Mouse (Mus musculus) limb, embryonic 12.5 days (tissue): ENCODE results near the gene Rbm15b. TPM values are rescaled to one million over a fixed set of nuclear protein-coding genes. Genes with fewer than 3 reads are reported as not detected.

Experiments
- ATAC-seq: fragments of 200-750 bp; cut with Nextera tagmentation; 2 replicates; pipeline ENCODE4 v1.8.0; 2017; ENCODE audit warnings: low read depth, moderate TSS enrichment; ENCODE audit not compliant: insufficient number of reproducible peaks, insufficient read depth, low FRiP score, low TSS enrichment
- H3K27ac ChIP-seq: fragments of 300-500 bp; sonication (generic); 2 replicates; pipeline ENCODE4 v1.5.1; 2016; ENCODE audit warnings: mild to moderate bottlenecking, moderate library complexity
- H3K27me3 ChIP-seq: fragments of 300-500 bp; sonication (generic); 2 replicates; pipeline ENCODE4 v1.6.1; 2016; ENCODE audit warnings: mild to moderate bottlenecking, moderate library complexity
- H3K36me3 ChIP-seq: fragments of 300-500 bp; sonication (generic); 2 replicates; pipeline ENCODE4 v1.6.1; 2016; ENCODE audit warnings: mild to moderate bottlenecking, moderate library complexity
- H3K4me1 ChIP-seq: fragments of 300-500 bp; sonication (generic); replicated peaks from 2 replicates; pipeline ENCODE4 v1.6.1; 2016
- H3K4me2 ChIP-seq: fragments of 300-500 bp; sonication (generic); 2 replicates; pipeline ENCODE4 v1.6.1; 2016; ENCODE audit warnings: mild to moderate bottlenecking, moderate library complexity
- H3K4me3 ChIP-seq: fragments of 300-500 bp; sonication (generic); replicated peaks from 2 replicates; pipeline ENCODE4 v1.5.1; 2016; ENCODE audit warnings: mild to moderate bottlenecking
- H3K9ac ChIP-seq: fragments of 300-500 bp; sonication (generic); replicated peaks from 2 replicates; pipeline ENCODE4 v1.6.1; 2016; ENCODE audit warnings: mild to moderate bottlenecking, moderate library complexity
- H3K9me3 ChIP-seq: fragments of 300-500 bp; sonication (generic); 2 replicates; pipeline ENCODE4 v1.6.1; 2016; ENCODE audit warnings: mild to moderate bottlenecking, moderate library complexity
- WGBS: fragments of 180-500 bp; shearing (Covaris S2); methylation state at CpG from one replicate; pipeline ENCODE4 v1.1.7; 2016; 5-methylcytosine and 5-hydroxymethylcytosine counted together
- polyA plus RNA-seq: library from polyadenylated mRNA; unstranded; fragments of >200 nt; fragmentation: Nextera tagmentation; extraction: Ambion mirVana; gene quantifications from 2 replicates; pipeline ENCODE4 v1.2.1, GENCODE M21; 2016

Gene Rbm15b
- 25.9 TPM in 2 replicates for polyA plus RNA-seq

DNA sequence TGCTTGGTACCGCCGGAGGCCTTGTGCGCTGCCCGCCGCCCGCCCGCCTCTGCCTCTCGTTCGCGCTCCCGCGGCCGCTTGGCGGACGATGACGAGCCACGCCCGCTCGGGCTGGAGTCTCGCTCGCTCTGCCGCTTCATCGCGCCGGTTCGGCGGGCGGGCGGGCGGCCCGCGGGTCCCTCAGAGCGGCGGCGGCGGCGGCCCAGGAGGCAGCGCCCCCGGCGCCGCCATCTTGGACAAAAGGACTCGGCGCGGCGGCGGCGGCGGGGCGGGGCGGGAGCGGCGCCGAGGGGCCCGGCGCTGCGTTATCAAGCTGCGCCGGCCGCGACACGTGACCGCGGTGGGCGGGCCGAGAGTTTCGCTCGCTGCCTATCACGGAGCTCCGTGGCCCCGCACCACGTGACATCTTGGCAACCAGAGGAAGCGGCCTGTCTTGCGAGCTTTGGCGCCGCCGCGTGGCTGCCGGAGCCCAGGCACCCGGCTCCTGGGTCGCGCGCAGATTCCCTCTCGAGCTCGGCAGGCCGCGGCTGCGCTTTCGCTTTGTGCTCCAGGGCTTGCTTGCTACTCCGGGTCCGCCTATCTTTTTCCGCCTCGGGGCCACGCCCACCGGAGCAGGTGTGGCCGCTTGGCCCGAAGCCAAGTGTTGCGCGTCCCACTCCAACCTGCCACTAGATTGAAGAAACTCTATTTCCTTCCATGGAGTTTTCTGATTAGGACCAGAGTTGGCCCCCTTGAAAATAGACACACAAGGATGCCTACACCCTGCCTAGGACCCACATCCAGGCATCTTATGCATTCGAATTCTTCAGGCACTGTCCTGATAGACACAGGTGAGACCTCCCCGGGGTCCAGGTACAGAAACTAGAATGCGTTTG, at the start of gene Rbm15b:
Gene Rbm15b (minus strand): TSS at position 601 of the 875 bp plus-strand sequence.
- peak; percentile 53 for ATAC-seq
- H3K9ac ChIP-seq = peak within 1 kb of the TSS; percentile 99
- peak within 1 kb of the TSS; percentile 96 for H3K4me3 ChIP-seq
- H3K4me2 ChIP-seq = peak within 1 kb of the TSS; percentile 98
- no peaks in the 10 kb centered on the region for H3K9me3 ChIP-seq
- H3K27me3 ChIP-seq = no peaks in the 10 kb centered on the region
- H3K36me3 ChIP-seq = peaks cover 68% of the 10 kb centered on the region
- peaks cover 64% of the 10 kb centered on the region for H3K4me1 ChIP-seq
- WGBS = 2% methylated on average over 101 of the region's 101 CpGs
- peak within 1 kb of the TSS; percentile 93 for H3K27ac ChIP-seq

DNA sequence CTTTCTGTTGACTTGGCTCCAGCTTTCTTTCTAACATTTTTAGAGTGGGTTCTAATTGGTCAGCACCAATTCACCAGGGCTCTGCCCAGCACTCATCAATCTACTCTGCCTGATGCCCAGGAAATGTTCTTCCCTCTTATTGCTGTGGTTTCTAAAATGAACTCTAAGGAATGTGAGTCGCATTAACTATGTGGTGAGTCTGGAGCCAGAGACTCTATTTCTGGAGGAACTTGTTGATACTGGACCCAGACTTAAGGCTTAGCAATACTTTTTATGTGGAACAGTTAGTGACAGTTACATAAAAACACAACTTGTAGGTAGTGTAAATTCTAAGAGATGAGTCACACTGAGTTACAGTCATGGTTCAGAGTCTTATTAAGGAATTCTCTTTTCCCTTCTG, 47.8 kb upstream of the Rbm15b start:
- H3K4me2 ChIP-seq = no peak overlapping the region
- ATAC-seq = no peak
- no peaks in the 10 kb centered on the region for H3K36me3 ChIP-seq
- H3K4me3 ChIP-seq = no peak overlapping the region
- no peaks in the 10 kb centered on the region for H3K27me3 ChIP-seq
- no peak overlapping the region for H3K9ac ChIP-seq
- H3K4me1 ChIP-seq = no peaks in the 10 kb centered on the region
- WGBS = 90% methylated on average over 1 of the region's 1 CpGs
- no peaks in the 10 kb centered on the region for H3K9me3 ChIP-seq
- no peak overlapping the region for H3K27ac ChIP-seq

DNA sequence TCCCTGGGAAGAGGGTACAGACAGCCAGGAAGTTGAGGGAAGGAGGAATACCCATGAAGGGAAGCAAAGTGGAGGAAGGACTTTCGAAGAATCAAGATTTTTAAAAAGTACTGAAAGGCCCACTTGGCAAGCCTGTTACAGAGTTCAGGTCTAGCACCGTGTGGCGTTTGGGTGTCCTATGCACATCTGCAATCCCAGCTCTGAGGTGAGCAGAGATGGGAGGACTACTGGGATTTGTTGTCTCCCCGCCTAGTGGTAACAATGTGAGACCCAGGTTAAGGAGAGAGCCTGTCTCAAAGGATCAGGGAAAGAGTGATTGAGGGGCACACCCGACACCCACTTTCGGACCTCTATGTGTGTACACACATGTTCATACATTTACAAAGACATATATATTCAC, 27.6 kb upstream of the Rbm15b start:
- H3K4me2 ChIP-seq = no peak overlapping the region
- no peak overlapping the region for H3K4me3 ChIP-seq
- H3K36me3 ChIP-seq = no peaks in the 10 kb centered on the region
- H3K4me1 ChIP-seq = peaks cover 14% of the 10 kb centered on the region
- WGBS = 84% methylated on average over 6 of the region's 6 CpGs
- ATAC-seq = no peak
- H3K27ac ChIP-seq = no peak overlapping the region
- no peaks in the 10 kb centered on the region for H3K27me3 ChIP-seq
- H3K9me3 ChIP-seq = no peaks in the 10 kb centered on the region
- no peak overlapping the region for H3K9ac ChIP-seq

DNA sequence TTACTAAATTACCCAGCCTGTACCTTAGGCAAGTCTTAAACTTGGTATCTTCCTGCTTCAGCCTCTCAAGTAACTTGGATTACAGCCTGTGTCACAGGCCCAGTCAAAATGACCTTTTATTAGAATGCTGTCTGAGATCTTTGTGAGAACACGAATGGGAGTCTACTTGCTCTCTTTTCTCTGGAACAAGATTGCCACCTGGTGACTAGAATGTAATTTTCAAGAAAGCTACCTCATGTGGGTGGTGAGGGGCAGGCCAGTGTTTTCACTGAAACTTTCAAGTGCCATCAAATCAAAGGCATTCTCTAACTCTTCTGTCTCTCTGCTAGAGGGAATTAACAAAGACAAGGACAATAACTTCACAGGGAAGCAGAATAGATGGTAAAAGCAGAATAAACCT, 26.5 kb upstream of the Rbm15b start:
- Histone ChIP-seq H3K4me3 (no peak overlapping the region), H3K4me1 (peaks cover 24% of the 10 kb centered on the region), H3K27ac (no peak overlapping the region), H3K4me2 (no peak overlapping the region), H3K9ac (no peak overlapping the region), H3K9me3 (no peaks in the 10 kb centered on the region), H3K36me3 (no peaks in the 10 kb centered on the region), H3K27me3 (no peaks in the 10 kb centered on the region)
- ATAC-seq = no peak
- 9% methylated on average over 1 of the region's 1 CpGs for WGBS

DNA sequence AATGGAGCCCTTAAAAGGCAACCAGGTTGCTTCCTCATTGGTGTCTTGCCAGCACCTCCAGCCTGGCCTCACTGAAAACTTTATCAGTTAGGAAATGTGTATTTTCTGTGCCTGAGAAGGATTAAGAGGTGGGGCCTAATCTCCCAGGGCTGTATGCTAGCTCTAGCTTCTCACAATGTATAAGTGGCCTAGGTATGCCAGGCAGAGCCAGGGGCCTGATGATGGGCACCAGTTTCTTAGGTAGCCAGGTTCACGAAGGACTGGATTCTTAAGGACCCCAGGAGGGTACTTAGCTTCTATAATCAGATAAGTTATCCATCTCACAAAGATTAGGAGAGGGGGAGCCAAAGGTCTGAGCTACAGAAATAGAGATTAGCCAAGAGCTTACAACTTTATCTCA, 24.4 kb upstream of the Rbm15b start:
- 63% methylated on average over 1 of the region's 1 CpGs for WGBS
- Histone ChIP-seq H3K27ac (no peak overlapping the region), H3K9me3 (no peaks in the 10 kb centered on the region), H3K4me3 (no peak overlapping the region), H3K4me1 (peaks cover 30% of the 10 kb centered on the region), H3K27me3 (no peaks in the 10 kb centered on the region), H3K36me3 (no peaks in the 10 kb centered on the region), H3K9ac (no peak overlapping the region), H3K4me2 (no peak overlapping the region)
- no peak for ATAC-seq

DNA sequence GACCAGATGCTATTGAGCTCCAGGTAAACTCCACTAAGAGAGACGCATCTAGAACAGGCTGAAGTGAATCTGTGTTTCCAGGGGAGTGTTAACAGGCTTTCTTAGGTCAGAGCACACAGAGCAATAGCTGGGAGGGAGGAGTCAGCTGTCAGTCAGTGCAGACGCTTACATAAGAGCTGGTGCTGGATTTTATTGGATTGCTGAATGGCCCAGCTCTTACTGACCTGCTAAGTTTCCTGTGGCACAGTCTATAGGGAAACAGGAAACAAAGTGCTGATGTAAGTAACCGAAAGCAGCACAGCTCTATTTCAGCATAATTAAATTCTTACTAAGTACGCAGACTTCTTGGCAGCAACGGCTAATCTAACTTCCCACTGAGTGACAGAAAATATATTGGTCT, 21.5 kb upstream of the Rbm15b start:
- no peak overlapping the region for H3K9ac ChIP-seq
- H3K27me3 ChIP-seq = no peaks in the 10 kb centered on the region
- no peak overlapping the region for H3K4me2 ChIP-seq
- H3K36me3 ChIP-seq = no peaks in the 10 kb centered on the region
- ATAC-seq = no peak; the same call in 1 of the 2 replicates
- H3K27ac ChIP-seq = peak overlapping the region; percentile 50; the same call in 1 of the 2 replicates
- H3K4me3 ChIP-seq = no peak overlapping the region
- H3K4me1 ChIP-seq = peaks cover 30% of the 10 kb centered on the region
- 26% methylated on average over 5 of the region's 5 CpGs for WGBS
- H3K9me3 ChIP-seq = no peaks in the 10 kb centered on the region

DNA sequence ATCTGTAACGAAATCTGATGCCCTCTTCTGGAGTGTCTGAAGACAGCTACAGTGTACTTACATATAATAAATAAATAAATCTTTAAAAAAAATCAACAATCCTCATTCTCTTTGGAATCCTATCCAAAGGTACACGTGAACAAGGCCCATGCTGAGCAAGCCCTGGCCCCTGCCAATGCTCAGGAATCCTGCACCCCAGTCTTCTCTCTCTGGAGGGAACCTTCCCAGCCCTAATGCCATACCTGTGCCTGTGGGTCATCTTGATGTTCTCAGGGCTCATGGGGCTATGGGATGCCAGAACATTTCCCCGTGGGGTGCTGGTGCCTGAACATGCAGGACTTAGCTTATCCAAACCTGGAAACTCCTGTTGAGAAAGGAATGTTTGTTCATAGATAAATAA, 20.9 kb upstream of the Rbm15b start:
- WGBS = 79% methylated on average over 3 of the region's 3 CpGs
- no peak overlapping the region for H3K27ac ChIP-seq
- H3K4me1 ChIP-seq = peaks cover 30% of the 10 kb centered on the region
- H3K27me3 ChIP-seq = no peaks in the 10 kb centered on the region
- no peak for ATAC-seq
- H3K4me2 ChIP-seq = no peak overlapping the region
- no peaks in the 10 kb centered on the region for H3K36me3 ChIP-seq
- no peaks in the 10 kb centered on the region for H3K9me3 ChIP-seq
- H3K4me3 ChIP-seq = no peak overlapping the region
- H3K9ac ChIP-seq = no peak overlapping the region

DNA sequence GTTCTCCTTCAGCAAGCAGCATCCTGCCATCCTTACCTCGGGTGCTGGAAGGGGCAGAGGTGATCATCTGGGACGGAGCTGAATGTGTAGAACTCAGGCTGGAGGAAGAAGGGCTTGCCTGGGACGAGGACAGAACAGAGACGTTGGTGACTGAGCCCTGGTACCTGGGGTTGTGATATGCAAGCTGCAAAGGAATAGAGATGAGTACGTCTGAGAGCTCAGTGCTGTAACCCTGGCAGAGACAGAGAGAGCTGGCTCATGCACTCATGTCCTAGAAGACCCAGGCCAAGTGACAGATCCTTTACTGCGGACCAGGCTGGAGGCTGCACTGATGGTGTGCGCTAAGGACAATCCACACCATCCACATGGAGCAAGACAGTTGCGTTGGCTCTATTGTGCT, 19.4 kb upstream of the Rbm15b start:
- Histone ChIP-seq H3K4me3 (no peak overlapping the region), H3K36me3 (no peaks in the 10 kb centered on the region), H3K9ac (no peak overlapping the region), H3K9me3 (no peaks in the 10 kb centered on the region), H3K4me2 (no peak overlapping the region), H3K4me1 (peaks cover 30% of the 10 kb centered on the region), H3K27ac (no peak overlapping the region), H3K27me3 (no peaks in the 10 kb centered on the region)
- ATAC-seq = no peak
- WGBS = 88% methylated on average over 8 of the region's 8 CpGs

DNA sequence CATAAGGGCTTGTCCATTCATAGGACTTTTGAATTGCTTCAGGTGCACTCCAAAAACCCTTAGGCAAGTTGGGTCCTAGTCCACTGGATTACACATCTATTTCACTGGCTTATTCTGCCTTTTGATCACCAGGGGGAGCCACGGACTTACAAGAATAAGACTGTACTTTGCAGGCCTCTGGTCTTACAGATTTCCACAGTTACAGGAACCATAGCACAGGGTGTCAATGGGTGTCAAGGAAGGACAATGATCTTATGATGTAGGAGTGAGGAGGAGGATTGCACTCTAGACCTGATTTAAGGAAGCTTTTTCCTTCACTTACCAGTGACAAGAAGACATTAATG, 16.5 kb upstream of the Rbm15b start:
- WGBS = 10% methylated on average over 1 of the region's 1 CpGs
- Histone ChIP-seq H3K9ac (no peak overlapping the region), H3K27ac (no peak overlapping the region), H3K36me3 (no peaks in the 10 kb centered on the region), H3K9me3 (no peaks in the 10 kb centered on the region), H3K4me2 (no peak overlapping the region), H3K4me1 (peaks cover 6% of the 10 kb centered on the region), H3K27me3 (no peaks in the 10 kb centered on the region), H3K4me3 (no peak overlapping the region)
- ATAC-seq = no peak

DNA sequence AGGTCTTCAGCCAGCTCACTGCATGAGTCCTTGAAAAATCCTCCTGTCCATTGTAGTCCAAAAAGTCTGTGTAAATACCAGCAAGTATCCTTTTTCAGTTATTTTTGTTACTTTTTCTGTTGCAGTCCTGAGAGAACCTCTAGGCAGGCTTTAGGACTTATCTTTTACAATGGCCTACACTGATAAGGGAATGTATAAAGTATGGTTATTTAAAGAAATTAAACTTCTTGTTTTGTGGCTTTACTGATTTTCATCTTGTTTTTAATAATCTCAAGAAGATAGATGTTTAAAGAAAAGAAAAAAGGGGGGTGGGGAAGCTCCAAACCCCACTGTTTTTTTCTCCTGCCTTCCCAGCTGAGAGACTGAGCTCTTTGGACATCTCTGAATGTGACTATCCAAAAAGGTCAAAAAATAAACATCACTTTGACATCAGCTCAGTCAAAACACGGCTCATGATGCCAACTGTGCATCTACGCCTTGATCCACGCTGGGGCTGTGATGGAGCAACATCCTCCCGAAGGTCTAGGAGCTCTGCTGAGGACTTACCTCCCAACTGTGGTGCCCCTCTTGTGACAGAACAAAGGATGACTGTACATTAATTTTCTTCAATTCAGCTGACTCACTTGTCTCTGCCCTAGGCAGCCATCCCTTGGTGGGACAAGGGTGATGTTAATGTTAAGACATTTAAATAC, 16.0 kb upstream of the Rbm15b start:
- Histone ChIP-seq H3K27me3 (no peaks in the 10 kb centered on the region), H3K27ac (no peak overlapping the region), H3K9ac (no peak overlapping the region), H3K9me3 (no peaks in the 10 kb centered on the region), H3K4me2 (no peak overlapping the region), H3K4me3 (no peak overlapping the region), H3K4me1 (peaks cover 1% of the 10 kb centered on the region), H3K36me3 (no peaks in the 10 kb centered on the region)
- no peak for ATAC-seq
- WGBS = 79% methylated on average over 4 of the region's 4 CpGs

DNA sequence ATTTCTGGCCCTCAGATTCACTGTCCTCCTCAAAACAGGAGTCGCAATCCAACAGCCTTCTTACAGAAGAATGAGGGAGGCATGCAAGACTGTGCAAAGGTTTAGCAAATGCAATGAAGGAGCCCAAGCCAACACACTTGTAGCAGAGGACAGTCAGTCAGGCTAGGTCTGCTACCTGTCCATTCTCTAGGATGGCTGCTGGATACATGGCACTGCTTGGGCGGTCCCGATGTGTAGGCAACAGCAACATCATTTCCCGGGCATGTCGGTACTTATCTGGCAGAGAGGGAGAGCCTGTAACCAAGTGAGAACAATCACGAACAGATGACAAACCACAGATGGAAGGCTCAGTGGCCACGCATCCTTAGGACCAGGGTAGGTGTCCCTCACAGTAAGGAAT, 14.4 kb upstream of the Rbm15b start:
- Histone ChIP-seq H3K27ac (no peak overlapping the region), H3K9me3 (no peaks in the 10 kb centered on the region), H3K4me2 (no peak overlapping the region), H3K36me3 (no peaks in the 10 kb centered on the region), H3K9ac (no peak overlapping the region), H3K27me3 (no peaks in the 10 kb centered on the region), H3K4me1 (no peaks in the 10 kb centered on the region), H3K4me3 (no peak overlapping the region)
- ATAC-seq = no peak
- WGBS = 90% methylated on average over 7 of the region's 7 CpGs
